ENCODE assay signal across 10 mouse cellular contexts in the genomic region with DNA sequence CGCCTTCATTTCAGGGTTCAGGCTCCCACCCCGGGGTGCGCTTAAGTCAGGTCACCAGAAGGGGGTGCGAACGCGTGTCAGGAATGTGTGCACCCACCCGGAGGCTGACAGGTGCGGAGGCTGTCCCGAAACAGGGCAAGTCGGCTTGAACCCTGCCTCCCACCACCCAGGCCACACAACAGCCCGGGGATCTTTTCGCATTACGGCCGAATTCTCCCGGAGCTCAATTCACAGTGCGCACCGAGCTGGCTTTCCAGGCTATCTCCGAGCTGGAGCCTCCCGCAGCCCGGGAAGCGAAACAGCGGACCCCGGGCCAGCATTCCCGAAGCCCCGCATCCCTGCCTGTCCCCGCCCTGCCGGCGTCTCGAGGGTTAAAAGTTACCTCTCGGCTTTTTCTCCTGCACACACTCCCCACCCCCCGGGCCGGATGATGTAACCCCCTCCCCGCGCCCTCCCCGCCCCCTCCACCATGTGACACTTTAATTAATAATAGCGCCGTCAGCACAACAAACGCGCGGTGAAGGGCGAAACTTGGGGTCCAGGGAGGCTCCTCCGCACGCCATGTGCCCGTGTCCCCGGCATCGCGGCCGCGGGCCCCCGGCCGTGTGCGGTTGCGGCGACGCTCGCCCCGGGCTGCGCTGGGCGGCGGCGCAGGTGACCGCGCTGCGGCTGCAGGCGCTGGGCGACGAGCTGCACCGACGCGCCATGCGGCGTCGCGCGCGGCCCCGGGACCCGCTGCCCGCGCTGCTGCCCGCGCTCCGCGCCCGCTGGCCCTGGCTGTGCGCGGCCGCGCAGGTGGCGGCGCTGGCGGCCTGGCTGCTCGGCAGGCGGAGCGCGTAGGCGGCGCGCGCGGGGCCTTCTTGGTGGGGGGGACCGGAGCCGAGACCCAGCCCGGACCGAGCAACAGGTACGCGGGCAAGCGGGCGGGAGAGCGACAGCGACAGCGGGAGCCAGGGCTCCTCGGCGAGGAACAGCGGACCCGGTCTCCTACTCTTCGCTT. TPM values are rescaled to one million over a fixed set of nuclear protein-coding genes. Genes with fewer than 3 reads are reported as not detected.
DNase-seq lines count a peak whose midpoint lies in the region; ATAC-seq and TF ChIP-seq lines count a peak whose summit lies in the region.
"Had no signal": no experiment of that assay in that cellular context is flagged by ENCODE, and none has a peak within 500 bp of the region (broad histone marks: within the 10 kb centered on the region; RNA-seq: fewer than 3 reads in every experiment).

No protein-coding gene starts in this region.

- no peaks in the 10 kb centered on the region for H3K4me1 ChIP-seq in lung, postnatal 0 days (ENCODE audit: insufficient read depth, low read depth, low read length)
- peaks cover 32% of the 10 kb centered on the region for H3K4me1 ChIP-seq in limb, embryonic 12.5 days (replicated peaks)
- H3K4me1 ChIP-seq in neural tube, embryonic 15.5 days: peaks cover 34% of the 10 kb centered on the region

- H3K36me3 ChIP-seq in lung, postnatal 0 days (ENCODE audit: insufficient read depth, low read length): no peaks in the 10 kb centered on the region
- no peaks in the 10 kb centered on the region for H3K36me3 ChIP-seq in limb, embryonic 12.5 days
- no peaks in the 10 kb centered on the region for H3K36me3 ChIP-seq in neural tube, embryonic 15.5 days

- peak; percentile 37 for ATAC-seq in lung, postnatal 0 days
- ATAC-seq in granulocyte monocyte progenitor cell, adult 5-6 weeks (replicated peaks; ENCODE audit: poor library complexity, severe bottlenecking): peak; percentile 34; the same call in 1 of the 2 replicates
- ATAC-seq in limb, embryonic 12.5 days (ENCODE audit: insufficient number of reproducible peaks, insufficient read depth, low FRiP score, low TSS enrichment, low read depth): 0 out of 2 replicates have a peak, but pooled peaks have one; percentile 40
- ATAC-seq in neural tube, embryonic 15.5 days (ENCODE audit: low FRiP score): peak; percentile 72
- no peak for ATAC-seq in frontal cortex, adult (ENCODE audit: low TSS enrichment)

- H3K27ac ChIP-seq in lung, postnatal 0 days (ENCODE audit: low read length): no peak overlapping the region
- H3K27ac ChIP-seq in limb, embryonic 12.5 days: no peak overlapping the region
- no peak overlapping the region for H3K27ac ChIP-seq in neural tube, embryonic 15.5 days (replicated peaks)

- H3K4me3 ChIP-seq in lung, postnatal 0 days (ENCODE audit: low read depth, low read length): peak overlapping the region; percentile 47
- H3K4me3 ChIP-seq in limb, embryonic 12.5 days (replicated peaks): peak overlapping the region; percentile 50
- peak overlapping the region; percentile 60 for H3K4me3 ChIP-seq in neural tube, embryonic 15.5 days (replicated peaks)

- peaks cover 47% of the 10 kb centered on the region for H3K27me3 ChIP-seq in lung, postnatal 0 days (replicated peaks; ENCODE audit: insufficient read depth, low read length)
- peaks cover 97% of the 10 kb centered on the region for H3K27me3 ChIP-seq in limb, embryonic 12.5 days
- peaks cover 61% of the 10 kb centered on the region for H3K27me3 ChIP-seq in neural tube, embryonic 15.5 days (replicated peaks)

- TF ChIP-seq CTCF in lung, postnatal 0 days (IDR thresholded peaks at IDR 0.05): peak; percentile 17

- peak overlapping the region; percentile 83 for H3K4me2 ChIP-seq in lung, postnatal 0 days (replicated peaks; ENCODE audit: low read depth, low read length)
- peak overlapping the region; percentile 95 for H3K4me2 ChIP-seq in limb, embryonic 12.5 days
- peak overlapping the region; percentile 99 for H3K4me2 ChIP-seq in neural tube, embryonic 15.5 days

- DNase-seq in lung, postnatal 0 days (ENCODE audit: low spot score): no peak
- no peak for DNase-seq in lung, postnatal 25 days (ENCODE audit: low spot score)
- peak; percentile 63 to 64 for DNase-seq in cerebellum, postnatal 10 days
- no peak for DNase-seq in spleen, adult 12 weeks (ENCODE audit: low spot score)

- H3K9me3 ChIP-seq in lung, postnatal 0 days (ENCODE audit: low read length): no peaks in the 10 kb centered on the region
- H3K9me3 ChIP-seq in limb, embryonic 12.5 days: no peaks in the 10 kb centered on the region
- no peaks in the 10 kb centered on the region for H3K9me3 ChIP-seq in neural tube, embryonic 15.5 days (replicated peaks)

- no peak overlapping the region for H3K9ac ChIP-seq in lung, postnatal 0 days (replicated peaks; ENCODE audit: low read depth)
- peak overlapping the region; percentile 47 for H3K9ac ChIP-seq in limb, embryonic 12.5 days (replicated peaks)
- peak overlapping the region; percentile 59 for H3K9ac ChIP-seq in neural tube, embryonic 15.5 days (replicated peaks)

- under 1% methylated on average over 80 of the region's 117 CpGs for WGBS in lung, postnatal 0 days
- under 1% methylated on average over 104 of the region's 117 CpGs for WGBS in limb, embryonic 12.5 days
- under 1% methylated on average over 98 of the region's 117 CpGs for WGBS in neural tube, embryonic 15.5 days

- TF ChIP-seq EP300 in lung, postnatal 0 days (IDR thresholded peaks at IDR 0.05): no peak

RNA-seq across cellular contexts. Expression of a gene that starts 5.1 kb away (rescaled TPM):
- 0.33 and 0.40 TPM in 2 replicates for polyA plus RNA-seq in lung, postnatal 0 days (2015; fragmentation: Nextera tagmentation; extraction: Ambion mirVana)
- not detected in 2 replicates for total RNA-seq in granulocyte monocyte progenitor cell, adult 5-6 weeks (2014; fragmentation: Nextera tagmentation)
- not detected in 2 replicates for total RNA-seq in granulocyte monocyte progenitor cell, adult 5-6 weeks (2017)
- polyA plus RNA-seq in limb, embryonic 12.5 days (2016; fragmentation: Nextera tagmentation; extraction: Ambion mirVana): 0.13 TPM in 2 replicates
- 3.0 and 4.0 TPM in 2 replicates for polyA plus RNA-seq in neural tube, embryonic 15.5 days (2015; fragmentation: Nextera tagmentation; extraction: Ambion mirVana)
- total RNA-seq: common myeloid progenitor, adult 5-6 weeks; neutrophil, adult 5-6 weeks had no signal

RNA-seq across cellular contexts. Expression of a gene that starts 14.3 kb away (rescaled TPM):
- polyA plus RNA-seq in lung, postnatal 0 days (2015; fragmentation: Nextera tagmentation; extraction: Ambion mirVana): 27.9 and 31.0 TPM in 2 replicates
- total RNA-seq in granulocyte monocyte progenitor cell, adult 5-6 weeks (2014; fragmentation: Nextera tagmentation): 18.8 and 25.5 TPM in 2 replicates
- total RNA-seq in granulocyte monocyte progenitor cell, adult 5-6 weeks (2017): 22.4 and 25.6 TPM in 2 replicates
- 42.9 and 44.5 TPM in 2 replicates for polyA plus RNA-seq in limb, embryonic 12.5 days (2016; fragmentation: Nextera tagmentation; extraction: Ambion mirVana)
- polyA plus RNA-seq in neural tube, embryonic 15.5 days (2015; fragmentation: Nextera tagmentation; extraction: Ambion mirVana): 18.0 and 19.4 TPM in 2 replicates

Comparison
In these comparisons a context has a peak if more than half of its experiments do, and no peak if none do; other contexts are left out.
1. DNase-seq: peak in cerebellum, postnatal 10 days (2 of 2); none in lung, postnatal 0 days (single experiment), lung, postnatal 25 days (single experiment) and spleen, adult 12 weeks (single experiment).
2. Peak in every context shown above with its lines, with median percentiles within 50 percentile points of each other: H3K4me2 ChIP-seq and H3K4me3 ChIP-seq.